Mouse (Mus musculus) embryonic facial prominence, embryonic 15.5 days (tissue): Measurements from ENCODE around the gene Lrpprc. TPM values are rescaled to one million over a fixed set of nuclear protein-coding genes. Genes with fewer than 3 reads are reported as not detected.
"Not testable (repeated sequence)": the region's sequence is repeated elsewhere in the genome, so short reads cannot be mapped to it uniquely, and the experiment has no call there.

Experiments
- ATAC-seq: fragments of 200-750 bp; cut with Nextera tagmentation; 2 replicates; pipeline ENCODE4 v1.8.0; 2017; ENCODE audit warnings: low read depth, moderate TSS enrichment; ENCODE audit not compliant: insufficient number of reproducible peaks, low FRiP score, low TSS enrichment
- H3K27ac ChIP-seq: fragments of 300-500 bp; sonication (generic); replicated peaks from 2 replicates; pipeline ENCODE4 v1.5.1; 2015; ENCODE audit warnings: mild to moderate bottlenecking, inconsistent platforms
- H3K27me3 ChIP-seq: fragments of 300-500 bp; sonication (generic); 2 replicates; pipeline ENCODE4 v1.6.1; 2015; ENCODE audit warnings: inconsistent platforms
- H3K36me3 ChIP-seq: fragments of 300-500 bp; sonication (generic); 2 replicates; pipeline ENCODE4 v1.6.1; 2015; ENCODE audit warnings: mild to moderate bottlenecking, inconsistent platforms
- H3K4me1 ChIP-seq: fragments of 300-500 bp; sonication (generic); 2 replicates; pipeline ENCODE4 v1.6.1; 2015; ENCODE audit warnings: inconsistent platforms
- H3K4me2 ChIP-seq: fragments of 300-500 bp; sonication (generic); replicated peaks from 2 replicates; pipeline ENCODE4 v1.6.1; 2015; ENCODE audit warnings: mild to moderate bottlenecking, inconsistent platforms
- H3K4me3 ChIP-seq: fragments of 300-500 bp; sonication (generic); replicated peaks from 2 replicates; pipeline ENCODE4 v1.5.1; 2015; ENCODE audit warnings: mild to moderate bottlenecking, inconsistent platforms
- H3K9ac ChIP-seq: fragments of 300-500 bp; sonication (generic); 2 replicates; pipeline ENCODE4 v1.6.1; 2015; ENCODE audit warnings: inconsistent platforms
- H3K9me3 ChIP-seq: fragments of 300-500 bp; sonication (generic); replicated peaks from 2 replicates; pipeline ENCODE4 v1.6.1; 2016; ENCODE audit warnings: inconsistent platforms
- WGBS: fragments of 180-500 bp; shearing (Covaris S2); methylation state at CpG from one replicate; pipeline ENCODE4 v1.1.7; 2015; 5-methylcytosine and 5-hydroxymethylcytosine counted together
- polyA plus RNA-seq: library from polyadenylated mRNA; unstranded; fragments of >200 nt; fragmentation: Nextera tagmentation; extraction: Ambion mirVana; gene quantifications from 2 replicates; pipeline ENCODE4 v1.2.1, GENCODE M21; 2015

The Lrpprc gene
- 33.6 and 34.3 TPM in 2 replicates for polyA plus RNA-seq

DNA sequence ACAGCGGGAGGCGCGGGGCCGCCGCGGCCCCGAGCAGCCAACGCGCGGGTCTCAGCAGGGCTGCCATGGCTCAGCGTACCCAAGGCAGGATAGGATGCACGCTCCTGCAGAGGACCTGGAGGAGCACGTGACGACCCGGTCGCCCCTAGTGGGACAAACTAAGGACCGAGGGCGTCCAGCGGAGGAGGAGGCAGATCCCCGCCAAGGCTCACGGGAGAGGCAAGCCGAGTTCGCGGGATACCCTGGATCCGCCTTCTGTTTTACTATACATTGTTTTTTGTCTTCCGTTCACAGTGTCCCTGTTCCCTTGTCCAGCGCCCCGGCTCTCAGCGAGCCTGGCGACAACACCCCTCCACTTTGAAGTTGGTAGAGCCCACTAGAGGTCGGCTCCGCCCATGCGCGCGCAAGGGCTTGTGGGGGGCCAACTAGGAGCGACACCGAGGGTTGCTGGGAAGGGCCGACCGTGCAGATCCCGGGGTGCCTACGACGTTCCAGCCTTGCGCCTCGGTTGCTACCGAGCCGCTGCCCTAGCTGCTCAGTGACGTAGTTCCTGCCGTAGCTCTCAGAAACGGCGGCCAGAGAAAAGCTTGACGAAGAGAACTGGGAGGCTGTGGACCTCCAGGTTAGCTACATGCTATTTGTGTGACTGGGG, at the start of gene Lrpprc:
Gene Lrpprc, minus strand, starts transcription at position 343 of the 652 bp plus-strand sequence.
- H3K27ac ChIP-seq: peak within 1 kb of the TSS; percentile 86
- no peaks in the 10 kb centered on the region for H3K9me3 ChIP-seq
- H3K4me3 ChIP-seq: peak within 1 kb of the TSS; percentile 100
- 0 out of 2 replicates have a peak, but pooled peaks cover 4% of the 10 kb centered on the region for H3K36me3 ChIP-seq
- WGBS: under 1% methylated on average over 51 of the region's 51 CpGs
- H3K4me2 ChIP-seq: peak within 1 kb of the TSS; percentile 84
- H3K4me1 ChIP-seq: peaks cover 20% of the 10 kb centered on the region
- H3K9ac ChIP-seq: peak within 1 kb of the TSS; percentile 84
- no peaks in the 10 kb centered on the region for H3K27me3 ChIP-seq
- ATAC-seq: peak; percentile 98

DNA sequence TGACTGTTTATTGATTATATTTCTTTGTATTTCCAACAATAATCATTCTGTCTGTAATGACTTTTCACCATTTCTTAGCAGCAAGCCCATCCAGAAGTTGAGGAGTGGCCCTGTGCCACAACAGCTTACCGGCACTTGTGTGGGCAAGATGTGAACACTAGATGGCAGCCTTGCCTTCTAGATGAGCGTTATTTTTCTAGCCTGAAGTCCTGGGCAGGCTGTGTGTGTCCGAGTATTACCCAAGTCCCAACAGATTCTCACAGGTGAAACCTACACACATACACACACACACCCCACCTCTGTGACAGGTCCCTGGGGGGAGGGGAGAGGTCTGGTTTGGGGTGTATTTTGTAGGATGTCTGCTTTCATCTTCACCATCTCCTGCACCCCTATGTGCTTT, 47.2 kb upstream of the Lrpprc start:
- H3K4me2 ChIP-seq: no peak overlapping the region
- H3K4me1 ChIP-seq: no peaks in the 10 kb centered on the region
- H3K36me3 ChIP-seq: no peaks in the 10 kb centered on the region
- no peaks in the 10 kb centered on the region for H3K9me3 ChIP-seq
- no peak overlapping the region for H3K27ac ChIP-seq
- no peak for ATAC-seq
- no peaks in the 10 kb centered on the region for H3K27me3 ChIP-seq
- 1% methylated on average over 3 of the region's 3 CpGs for WGBS
- no peak overlapping the region for H3K9ac ChIP-seq
- H3K4me3 ChIP-seq: no peak overlapping the region

DNA sequence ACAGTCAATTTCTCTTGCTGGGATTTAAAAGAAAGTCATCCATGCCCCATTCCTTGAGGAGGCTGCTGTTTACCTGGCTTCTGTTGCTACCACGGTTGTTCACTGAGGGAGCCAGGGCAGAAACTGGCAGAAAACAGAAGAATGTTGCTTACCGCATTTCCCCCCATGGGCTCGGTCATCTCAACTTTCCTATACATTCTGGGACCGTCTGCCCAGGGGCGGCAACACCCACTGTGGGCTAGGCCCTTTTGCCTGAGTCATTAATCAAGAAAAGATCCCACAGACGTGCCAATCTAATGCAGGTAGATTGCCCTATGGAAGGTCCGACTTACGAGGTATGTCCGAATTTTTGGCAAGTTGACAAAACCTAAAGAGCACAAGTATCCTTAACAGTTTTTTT, 44.7 kb upstream of the Lrpprc start:
- no peak for ATAC-seq
- WGBS: 65% methylated on average over 9 of the region's 9 CpGs
- H3K9ac ChIP-seq: no peak overlapping the region
- H3K36me3 ChIP-seq: no peaks in the 10 kb centered on the region
- no peaks in the 10 kb centered on the region for H3K27me3 ChIP-seq
- H3K9me3 ChIP-seq: no peaks in the 10 kb centered on the region
- H3K4me2 ChIP-seq: no peak overlapping the region
- no peak overlapping the region for H3K27ac ChIP-seq
- no peak overlapping the region for H3K4me3 ChIP-seq
- no peaks in the 10 kb centered on the region for H3K4me1 ChIP-seq

DNA sequence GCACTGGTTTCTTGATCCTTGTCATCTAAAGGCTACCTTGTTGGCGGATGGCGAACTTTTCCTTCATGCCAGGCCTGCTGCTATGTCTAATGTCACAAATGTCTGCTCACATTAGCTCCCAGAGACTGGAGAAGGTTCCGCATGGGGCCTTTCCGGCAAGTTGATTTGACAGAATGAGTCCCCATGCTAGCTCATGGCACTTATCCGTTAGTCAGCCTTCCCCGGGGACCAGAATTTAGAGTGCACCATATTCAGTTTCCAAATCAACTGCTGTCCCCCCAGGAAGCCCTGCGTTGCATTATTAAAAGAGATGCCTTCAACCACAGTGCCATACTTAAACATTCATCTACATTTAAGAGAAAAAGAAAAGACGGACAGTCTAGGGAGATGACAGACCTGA, 41.8 kb upstream of the Lrpprc start:
- H3K4me1 ChIP-seq: no peaks in the 10 kb centered on the region
- ATAC-seq: no peak
- no peaks in the 10 kb centered on the region for H3K27me3 ChIP-seq
- WGBS: 44% methylated on average over 8 of the region's 8 CpGs
- no peaks in the 10 kb centered on the region for H3K36me3 ChIP-seq
- no peak overlapping the region for H3K27ac ChIP-seq
- H3K4me2 ChIP-seq: no peak overlapping the region
- H3K4me3 ChIP-seq: no peak overlapping the region
- no peaks in the 10 kb centered on the region for H3K9me3 ChIP-seq
- no peak overlapping the region for H3K9ac ChIP-seq

DNA sequence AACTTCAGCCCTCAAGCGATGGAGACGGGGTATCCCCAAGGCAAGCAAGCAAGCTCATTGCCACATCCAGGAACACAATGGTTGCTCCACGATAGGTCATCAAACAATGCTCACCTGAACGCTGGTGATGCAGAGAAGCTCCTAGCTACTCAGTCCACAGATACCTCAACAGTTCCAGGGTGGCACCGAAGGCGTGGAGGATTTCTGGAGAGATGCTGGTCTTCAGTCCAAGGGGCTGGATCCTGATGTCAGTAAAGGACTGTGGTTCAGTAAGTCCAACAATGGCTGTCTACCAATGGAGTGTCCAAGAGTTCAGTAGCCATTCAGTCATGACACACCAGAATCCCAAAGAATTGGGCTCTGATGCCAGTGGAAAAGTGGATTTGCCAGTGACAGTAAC, 37.7 kb upstream of the Lrpprc start:
- Histone ChIP-seq H3K27ac (no peak overlapping the region), H3K9ac (no peak overlapping the region), H3K27me3 (no peaks in the 10 kb centered on the region), H3K4me1 (no peaks in the 10 kb centered on the region), H3K36me3 (no peaks in the 10 kb centered on the region), H3K9me3 (no peaks in the 10 kb centered on the region), H3K4me2 (no peak overlapping the region), H3K4me3 (no peak overlapping the region)
- WGBS: 89% methylated on average over 6 of the region's 6 CpGs
- ATAC-seq: no peak

DNA sequence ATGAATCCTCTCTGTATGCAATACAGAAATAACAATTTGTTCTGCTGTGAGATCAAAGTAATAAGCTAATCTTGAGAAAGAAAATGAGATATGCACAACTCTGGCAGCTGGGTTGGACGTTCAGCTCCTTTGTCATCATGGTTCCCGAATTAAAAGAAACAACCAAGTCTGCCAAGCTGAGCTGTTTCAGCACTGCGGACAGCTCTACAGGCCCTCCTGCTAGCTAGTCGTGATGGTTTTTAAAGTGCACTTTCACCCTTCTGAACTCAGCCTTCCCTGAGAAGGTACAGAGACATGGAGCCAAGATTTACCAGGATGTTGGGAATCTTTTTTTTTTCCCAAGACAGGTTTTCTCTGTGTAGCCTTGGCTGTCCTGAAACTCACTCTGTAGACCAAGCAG, 30.0 kb upstream of the Lrpprc start:
- no peaks in the 10 kb centered on the region for H3K36me3 ChIP-seq
- no peaks in the 10 kb centered on the region for H3K4me1 ChIP-seq
- H3K4me3 ChIP-seq: no peak overlapping the region
- H3K27me3 ChIP-seq: no peaks in the 10 kb centered on the region
- H3K27ac ChIP-seq: no peak overlapping the region
- H3K9me3 ChIP-seq: no peaks in the 10 kb centered on the region
- H3K9ac ChIP-seq: no peak overlapping the region
- 11% methylated on average over 4 of the region's 4 CpGs for WGBS
- ATAC-seq: no peak
- no peak overlapping the region for H3K4me2 ChIP-seq

DNA sequence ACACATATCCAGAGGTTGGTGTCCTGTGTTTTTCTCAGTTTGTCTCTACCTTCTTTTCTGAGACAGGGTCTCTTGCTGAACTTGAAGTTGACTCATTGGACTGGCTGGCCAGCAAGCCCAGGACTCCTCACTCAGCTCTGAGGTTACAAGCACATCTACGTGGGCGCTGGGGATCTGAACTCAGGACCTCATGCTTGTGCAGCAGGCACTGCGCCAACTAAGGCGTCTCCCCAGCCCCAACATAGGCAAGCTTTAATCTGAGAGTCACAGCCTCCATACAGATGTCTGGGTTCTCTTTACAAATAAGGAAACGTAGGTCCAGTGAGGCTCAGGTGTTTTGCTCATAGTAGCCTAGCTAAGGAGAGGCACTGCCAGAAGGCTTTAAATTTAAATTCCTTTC, 27.8 kb upstream of the Lrpprc start:
- no peak overlapping the region for H3K4me2 ChIP-seq
- H3K36me3 ChIP-seq: no peaks in the 10 kb centered on the region
- no peak overlapping the region for H3K9ac ChIP-seq
- no peak overlapping the region for H3K4me3 ChIP-seq
- H3K27me3 ChIP-seq: no peaks in the 10 kb centered on the region
- 85% methylated on average over 5 of the region's 5 CpGs for WGBS
- no peaks in the 10 kb centered on the region for H3K4me1 ChIP-seq
- H3K27ac ChIP-seq: no peak overlapping the region
- no peaks in the 10 kb centered on the region for H3K9me3 ChIP-seq
- no peak for ATAC-seq

DNA sequence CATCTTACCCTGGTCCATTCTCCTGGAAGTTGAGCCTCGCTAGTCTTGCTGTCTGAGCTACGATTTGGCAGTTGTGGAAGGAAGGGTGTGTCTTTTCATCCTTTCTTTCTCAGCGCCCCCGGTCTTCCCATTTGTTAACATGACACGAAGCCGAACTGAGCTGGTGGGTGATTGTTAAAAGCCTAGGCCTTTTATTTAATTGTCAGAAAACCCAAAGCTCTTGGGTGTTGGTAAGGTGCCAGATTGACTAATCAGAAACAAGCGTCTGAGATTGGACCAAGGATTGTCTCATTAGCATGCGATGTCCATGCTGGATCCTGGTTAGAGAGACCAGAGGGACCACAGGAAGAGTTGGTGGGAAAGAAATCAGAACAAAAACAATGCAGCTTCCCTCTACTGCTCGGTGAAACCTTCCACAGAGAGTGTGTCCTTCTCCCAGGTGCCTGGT, 25.4 kb upstream of the Lrpprc start:
- WGBS: 72% methylated on average over 9 of the region's 9 CpGs
- Histone ChIP-seq H3K36me3 (no peaks in the 10 kb centered on the region), H3K27ac (no peak overlapping the region), H3K4me2 (no peak overlapping the region), H3K9ac (no peak overlapping the region), H3K4me1 (no peaks in the 10 kb centered on the region), H3K9me3 (no peaks in the 10 kb centered on the region), H3K27me3 (no peaks in the 10 kb centered on the region), H3K4me3 (no peak overlapping the region)
- ATAC-seq: no peak

DNA sequence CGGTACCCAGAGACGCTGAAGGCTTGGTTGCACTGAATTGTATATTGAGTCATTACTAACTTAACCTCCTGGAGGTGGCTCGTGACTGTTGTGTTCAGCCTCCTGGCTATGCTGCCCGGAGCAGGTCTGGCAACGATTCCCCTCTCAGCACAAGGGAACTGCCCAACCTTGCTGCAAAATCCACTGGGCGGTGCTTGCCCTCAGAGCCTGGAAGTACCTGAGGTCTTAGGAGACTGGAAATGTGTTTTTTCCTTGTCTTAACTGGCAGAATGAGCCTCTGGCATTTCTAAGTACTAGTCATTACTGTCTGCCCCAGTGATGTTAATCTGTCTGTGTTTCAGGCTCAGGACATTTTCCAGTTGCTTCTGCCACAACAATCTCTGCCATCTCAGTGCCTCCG, 24.3 kb upstream of the Lrpprc start:
- WGBS: 65% methylated on average over 7 of the region's 7 CpGs
- Histone ChIP-seq H3K4me2 (no peak overlapping the region), H3K9me3 (no peaks in the 10 kb centered on the region), H3K4me1 (no peaks in the 10 kb centered on the region), H3K36me3 (no peaks in the 10 kb centered on the region), H3K4me3 (no peak overlapping the region), H3K27ac (no peak overlapping the region), H3K9ac (no peak overlapping the region), H3K27me3 (no peaks in the 10 kb centered on the region)
- no peak for ATAC-seq

DNA sequence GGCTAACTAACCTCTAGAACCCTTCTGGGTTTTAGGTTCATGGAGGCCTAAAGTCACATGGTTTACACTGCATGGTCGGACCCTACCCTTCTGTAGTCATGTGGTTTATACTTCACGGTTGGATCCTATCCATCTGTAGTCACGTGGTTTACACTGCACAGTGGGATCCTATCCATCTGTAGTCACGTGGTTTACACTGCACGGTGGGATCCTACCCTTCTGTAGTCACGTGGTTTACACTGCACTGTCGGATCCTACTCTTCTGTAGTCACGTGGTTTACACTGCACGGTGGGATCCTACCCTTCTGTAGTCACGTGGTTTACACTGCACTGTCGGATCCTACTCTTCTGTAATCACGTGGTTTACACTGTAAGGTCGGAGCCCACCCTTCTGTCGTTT, 23.6 kb upstream of the Lrpprc start:
- H3K4me2 ChIP-seq, H3K36me3 ChIP-seq, H3K4me3 ChIP-seq, H3K4me1 ChIP-seq, H3K9me3 ChIP-seq, H3K27ac ChIP-seq, H3K9ac ChIP-seq, ATAC-seq, H3K27me3 ChIP-seq: not testable (repeated sequence)
- 78% methylated on average over 14 of the region's 14 CpGs for WGBS

DNA sequence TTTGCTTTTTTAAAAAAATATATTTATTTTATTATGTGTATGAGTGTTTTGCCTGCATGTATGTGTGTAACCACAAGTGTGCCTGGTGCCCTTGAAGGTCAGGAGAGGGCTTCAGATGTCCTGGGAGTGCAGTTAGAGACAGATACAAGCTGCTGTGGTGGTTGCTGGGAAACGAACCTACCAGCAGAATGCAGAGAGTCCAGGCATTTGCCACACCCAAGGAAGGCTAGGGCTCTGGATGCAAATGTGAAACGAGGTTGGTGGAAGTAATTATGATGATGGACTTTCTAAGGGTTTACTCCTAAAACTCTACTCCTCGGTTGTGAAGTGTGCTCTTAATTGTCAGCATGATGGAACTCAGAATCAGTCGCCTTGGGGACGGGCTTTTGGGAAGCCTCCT, 1.4 kb upstream of the Lrpprc start:
- Histone ChIP-seq H3K4me3 (no peak overlapping the region; the same call in 1 of the 2 replicates), H3K4me2 (no peak overlapping the region), H3K27ac (no peak overlapping the region), H3K36me3 (no peaks in the 10 kb centered on the region), H3K27me3 (no peaks in the 10 kb centered on the region), H3K9ac (no peak overlapping the region), H3K9me3 (no peaks in the 10 kb centered on the region), H3K4me1 (peaks cover 20% of the 10 kb centered on the region)
- WGBS: 67% methylated on average over 5 of the region's 5 CpGs
- no peak for ATAC-seq

DNA sequence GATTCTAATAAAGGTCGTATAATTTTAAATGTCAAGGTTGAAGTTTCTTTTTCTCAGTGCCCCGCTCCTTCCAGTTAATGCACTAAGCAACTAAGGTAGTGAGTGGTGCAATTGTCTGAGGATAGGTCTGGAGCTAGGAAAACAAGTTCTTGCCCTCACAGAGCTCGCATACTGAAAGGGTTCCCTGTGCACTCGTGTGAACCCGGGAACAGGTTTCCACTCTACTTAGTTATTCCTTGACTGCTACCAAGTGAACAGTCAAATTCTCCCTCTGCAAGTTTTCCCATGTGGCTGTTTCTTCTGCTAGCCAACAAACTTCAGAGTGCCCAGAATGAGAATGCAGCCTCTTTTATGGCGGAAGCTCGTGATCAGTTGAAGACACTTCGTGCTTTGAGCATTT, 567 bp upstream of the Lrpprc start:
- H3K9ac ChIP-seq: peak overlapping the region; percentile 84
- ATAC-seq: no peak
- no peaks in the 10 kb centered on the region for H3K9me3 ChIP-seq
- peak overlapping the region; percentile 84 for H3K4me2 ChIP-seq
- no peaks in the 10 kb centered on the region for H3K27me3 ChIP-seq
- peaks cover 20% of the 10 kb centered on the region for H3K4me1 ChIP-seq
- peak overlapping the region; percentile 100 for H3K4me3 ChIP-seq
- 5% methylated on average over 8 of the region's 8 CpGs for WGBS
- peak overlapping the region; percentile 86 for H3K27ac ChIP-seq
- H3K36me3 ChIP-seq: no peaks in the 10 kb centered on the region
